Mouse (Mus musculus) WW6 (cell line): ENCODE data around the gene Eif2s2.
A peak's percentile ranks its signal among the peaks of the same experiment; 100 is the strongest.
"Not testable (repeated sequence)": the region's sequence is repeated elsewhere in the genome, so short reads cannot be mapped to it uniquely, and the experiment has no call there.

Source experiments
- DNase-seq: peaks from one replicate; pipeline ENCODE4 v3.0.0-alpha.2; 2013; ENCODE audit warnings: low read depth, low spot score

Gene Eif2s2

GRCm38 (mm10) chr2:154892201-154893044 is at the start of gene Eif2s2:
Gene Eif2s2, minus strand, starts transcription at chr2:154892935.
- peak; percentile 98 for DNase-seq

- DNase-seq: no peak
Observed at GRCm38 (mm10) chr2:154941952-154942351, 49.2 kb upstream of the Eif2s2 start.

GRCm38 (mm10) chr2:154937547-154938390 is 45.0 kb upstream of the Eif2s2 start:
- no peak for DNase-seq

GRCm38 (mm10) chr2:154936536-154937155 is 43.9 kb upstream of the Eif2s2 start:
- no peak for DNase-seq

GRCm38 (mm10) chr2:154936106-154936505 is 43.4 kb upstream of the Eif2s2 start:
- no peak for DNase-seq

- DNase-seq: no peak
Observed at GRCm38 (mm10) chr2:154933884-154934283, 41.1 kb upstream of the Eif2s2 start.

- DNase-seq: no peak
Observed at GRCm38 (mm10) chr2:154928298-154928697, 35.6 kb upstream of the Eif2s2 start.

- no peak for DNase-seq
Observed at GRCm38 (mm10) chr2:154926843-154927242, 34.1 kb upstream of the Eif2s2 start.

GRCm38 (mm10) chr2:154925411-154926031 is 32.8 kb upstream of the Eif2s2 start:
- no peak for DNase-seq

GRCm38 (mm10) chr2:154922134-154922533 is 29.4 kb upstream of the Eif2s2 start:
- DNase-seq: not testable (repeated sequence)

- DNase-seq: no peak
Observed at GRCm38 (mm10) chr2:154920896-154921295, 28.2 kb upstream of the Eif2s2 start.

GRCm38 (mm10) chr2:154917866-154918641 is 25.3 kb upstream of the Eif2s2 start:
- DNase-seq: no peak

- DNase-seq: no peak
Observed at GRCm38 (mm10) chr2:154916547-154916946, 23.8 kb upstream of the Eif2s2 start.

- DNase-seq: no peak
Observed at GRCm38 (mm10) chr2:154915922-154916541, 23.3 kb upstream of the Eif2s2 start.

- no peak for DNase-seq
Observed at GRCm38 (mm10) chr2:154909789-154910188, 17.1 kb upstream of the Eif2s2 start.

- DNase-seq: not testable (repeated sequence)
Observed at GRCm38 (mm10) chr2:154908223-154908622, 15.5 kb upstream of the Eif2s2 start.

- no peak for DNase-seq
Observed at GRCm38 (mm10) chr2:154905796-154906195, 13.1 kb upstream of the Eif2s2 start.

GRCm38 (mm10) chr2:154902111-154902510 is 9.4 kb upstream of the Eif2s2 start:
- DNase-seq: no peak

GRCm38 (mm10) chr2:154899412-154899811 is 6.7 kb upstream of the Eif2s2 start:
- DNase-seq: not testable (repeated sequence)

GRCm38 (mm10) chr2:154899004-154899403 is 6.3 kb upstream of the Eif2s2 start:
- DNase-seq: not testable (repeated sequence)
